Mouse (Mus musculus): Measurements from ENCODE around the gene Cmtm5.

DNA sequence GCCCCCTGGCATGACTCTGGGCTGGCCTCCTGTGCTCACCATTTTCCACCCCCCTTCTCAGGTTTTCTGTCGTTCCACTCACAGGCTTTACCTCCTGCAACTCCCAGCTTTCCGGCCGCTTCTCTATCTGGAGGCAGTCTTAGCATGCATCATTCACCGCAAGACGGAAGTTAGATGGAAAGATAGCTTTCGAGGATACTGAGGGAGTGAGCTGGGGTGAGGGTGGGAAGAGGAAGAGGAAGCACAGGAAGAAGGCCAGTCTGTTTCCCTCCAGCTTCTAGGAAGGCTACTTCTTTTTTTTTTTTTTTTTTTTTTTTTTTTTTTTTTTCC lies 735 bp downstream of the Cmtm5 start:
- no peak for TF ChIP-seq CTCF (IDR thresholded peaks at IDR 0.05; ENCODE audit: low read depth, low read length)
- no peak for TF ChIP-seq POLR2A (IDR thresholded peaks at IDR 0.05; ENCODE audit: borderline replicate concordance, low read depth, low read length)

Measured in bone marrow macrophage, adult 2 months (primary cell).